Mouse (Mus musculus) monocyte, adult 5-6 weeks (primary cell): ENCODE data around the gene Rap1gap. TPM values are rescaled to one million over a fixed set of nuclear protein-coding genes. Genes with fewer than 3 reads are reported as not detected.

ENCODE experiments used
- total RNA-seq: library from RNA; stranded (forward); fragments of 200-1000, 200-491, 200-594 nt; gene quantifications from 3 replicates; pipeline ENCODE4 v1.2.3, GENCODE M21; 2017

Rap1gap gene
- total RNA-seq, 1 experiment from 2014 or later, result 2.3 TPM

Other genes with a start within 250 kb of the Rap1gap start
- not detected in 3 replicates for gene Cela3b, start 234.2 kb upstream of the Rap1gap start, total RNA-seq
- gene 1700013G24Rik, start 211.4 kb upstream of the Rap1gap start, total RNA-seq, result not detected in 3 replicates
- under 0.01 TPM in 1 of 3 replicates, not detected in the others for gene Hspg2, start 196.0 kb upstream of the Rap1gap start, total RNA-seq
- gene Ldlrad2, start 90.2 kb upstream of the Rap1gap start, total RNA-seq, result not detected in 3 replicates
- gene Usp48, start 71.0 kb upstream of the Rap1gap start, total RNA-seq, result 142 to 333 TPM (median 161 TPM) in 3 replicates
- gene Alpl, start 131.7 kb downstream of the Rap1gap start, total RNA-seq, result not detected in 3 replicates
- 7.1 to 11.7 TPM (median 9.6 TPM) in 3 replicates for gene Ece1, start 197.5 kb downstream of the Rap1gap start, total RNA-seq